Mouse (Mus musculus): ENCODE measurements around the gene Srp14.

DNA sequence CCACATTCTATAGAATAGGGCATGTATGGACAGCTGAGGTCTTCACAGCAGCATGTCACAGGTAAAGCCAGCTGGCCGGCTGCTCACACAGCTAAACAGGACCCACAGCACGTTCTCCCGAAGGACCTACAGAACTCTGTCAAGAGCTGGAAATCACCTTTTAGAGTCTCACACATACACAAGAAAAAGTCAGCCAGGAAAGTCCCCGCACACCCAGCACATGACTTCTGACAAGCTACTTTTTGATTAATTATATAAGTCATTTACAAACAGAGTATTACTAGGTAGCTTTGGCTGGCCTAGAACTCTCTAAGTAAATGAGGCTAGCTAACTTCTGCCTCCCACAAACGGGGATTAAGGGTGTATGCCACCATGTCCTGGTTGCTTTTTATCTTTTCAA lies 47.0 kb upstream of the Srp14 start:
- TF ChIP-seq POLR2A (IDR thresholded peaks at IDR 0.05; ENCODE audit: borderline replicate concordance, extremely low read depth, low read depth, low read length) (no peak), CTCF (IDR thresholded peaks at IDR 0.05; ENCODE audit: insufficient read depth, low read length) (no peak)
